Mouse (Mus musculus): ENCODE data around the gene Txndc12. TPM values are rescaled to one million over a fixed set of nuclear protein-coding genes. Genes with fewer than 3 reads are reported as not detected.

Gene Txndc12
- 10 to 100 TPM; 30.0 to 32.4 TPM for total RNA-seq (2021)

- intact Hi-C loops (cut with DNase I): loop anchor here (1.0 kb wide), 1 partner anchor 13 kb away; the partner anchor contains the start of gene Kti12
- DNase-seq: peak; percentile 84 to 87
Measured at GRCm38 (mm10) chr4:108834115-108834970, at the start of gene Txndc12. Gene Txndc12 (plus strand): TSS chr4:108834601.

GRCm38 (mm10) chr4:108789258-108789936 lies 45.0 kb upstream of the Txndc12 start:
- intact Hi-C loops (cut with DNase I): no loop called here
- no peak for DNase-seq

DNA sequence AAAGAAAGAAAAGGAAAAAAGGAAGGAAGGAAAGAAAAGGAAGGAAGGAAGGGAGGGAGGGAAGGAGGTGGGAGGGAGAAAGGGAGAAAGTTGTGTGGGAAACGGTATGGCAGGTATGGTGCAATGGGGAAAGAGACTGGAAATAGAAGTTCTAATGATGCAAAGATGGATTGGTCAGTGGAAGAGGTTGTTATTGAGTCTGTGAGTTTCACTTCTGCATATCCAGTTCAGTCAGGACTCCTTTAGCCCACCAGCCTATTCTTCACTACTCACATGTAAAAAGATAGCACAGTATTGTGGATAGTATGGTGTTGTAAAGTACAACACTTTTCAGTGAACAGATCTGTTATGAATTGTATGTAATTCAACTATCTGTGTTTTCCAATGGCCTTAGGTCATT lies 43.9 kb upstream of the Txndc12 start:
- intact Hi-C loops (cut with DNase I): no loop called here
- no peak for DNase-seq

DNA sequence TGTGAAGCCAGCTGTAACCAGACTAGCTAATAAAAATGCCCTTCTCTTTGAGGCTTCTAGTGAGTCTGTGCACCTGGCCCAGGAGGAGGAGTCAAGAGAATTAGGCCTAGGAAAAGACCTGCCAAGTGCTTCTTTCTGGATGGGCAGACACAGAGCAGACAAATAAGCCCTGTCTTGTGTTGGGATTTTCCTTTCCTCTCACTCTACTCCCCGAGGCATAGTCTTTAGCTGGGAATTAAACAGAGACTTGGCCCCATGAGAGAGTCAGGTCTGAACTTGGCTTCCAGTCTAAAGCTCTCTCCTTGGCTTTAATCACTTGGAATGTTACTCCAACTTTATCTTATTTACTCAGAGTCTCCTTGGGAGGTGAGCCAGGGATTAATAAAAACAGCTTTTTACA lies 40.5 kb upstream of the Txndc12 start:
- DNase-seq: no peak
- intact Hi-C loops (cut with DNase I): no loop called here

DNA sequence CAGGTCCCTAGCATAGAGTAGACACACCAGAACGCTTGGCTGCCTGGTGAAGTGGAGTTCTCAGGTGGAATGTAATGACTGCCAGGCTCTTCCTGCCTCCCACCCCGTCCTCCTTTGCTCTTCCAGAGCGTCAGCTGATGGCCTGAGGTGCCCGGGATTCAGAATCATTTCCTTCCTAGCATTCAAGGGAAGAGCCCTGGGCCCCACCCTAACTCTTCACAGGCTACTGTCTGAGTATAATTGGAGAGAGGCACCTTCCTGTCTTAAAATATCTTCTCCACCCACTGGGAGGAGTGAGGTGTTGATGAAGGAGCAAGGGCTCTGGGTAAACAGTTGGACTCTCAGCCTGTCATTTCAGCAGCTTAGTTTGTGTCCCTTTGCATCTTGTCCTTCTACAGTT lies 37.7 kb upstream of the Txndc12 start:
- intact Hi-C loops (cut with DNase I): no loop called here
- no peak for DNase-seq

GRCm38 (mm10) chr4:108798083-108798830 lies 36.1 kb upstream of the Txndc12 start:
- peak; percentile 73 to 82 for DNase-seq
- intact Hi-C loops (cut with DNase I): no loop called here

DNA sequence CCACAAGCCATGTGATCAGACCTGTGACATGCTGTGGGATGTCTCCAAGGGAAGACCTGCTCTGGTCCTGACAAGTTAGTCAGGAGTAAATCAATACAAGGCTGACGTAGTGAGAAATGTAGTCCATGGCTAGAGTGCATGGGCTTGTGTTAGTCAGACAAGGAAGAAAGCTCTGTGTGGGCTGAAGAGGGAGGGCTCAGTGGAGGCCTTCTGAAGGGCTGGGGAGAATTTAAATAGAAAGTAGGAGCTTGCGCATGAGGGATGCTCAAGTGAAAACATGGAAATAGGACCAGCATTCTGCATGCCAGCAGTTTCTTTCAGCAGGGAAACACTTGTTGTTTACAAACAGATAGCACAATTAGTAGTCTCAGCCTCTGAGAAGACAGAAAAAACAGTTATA lies 30.9 kb upstream of the Txndc12 start:
- no peak for DNase-seq

GRCm38 (mm10) chr4:108811142-108811541 lies 23.3 kb upstream of the Txndc12 start:
- DNase-seq: no peak
- intact Hi-C loops (cut with DNase I): no loop called here

More for the DNA sequence above, 30.9 kb upstream of the Txndc12 start:
- intact Hi-C loops (cut with DNase I): no loop called here

GRCm38 (mm10) chr4:108811550-108811949 lies 22.9 kb upstream of the Txndc12 start:
- DNase-seq: no peak
- intact Hi-C loops (cut with DNase I): no loop called here

DNA sequence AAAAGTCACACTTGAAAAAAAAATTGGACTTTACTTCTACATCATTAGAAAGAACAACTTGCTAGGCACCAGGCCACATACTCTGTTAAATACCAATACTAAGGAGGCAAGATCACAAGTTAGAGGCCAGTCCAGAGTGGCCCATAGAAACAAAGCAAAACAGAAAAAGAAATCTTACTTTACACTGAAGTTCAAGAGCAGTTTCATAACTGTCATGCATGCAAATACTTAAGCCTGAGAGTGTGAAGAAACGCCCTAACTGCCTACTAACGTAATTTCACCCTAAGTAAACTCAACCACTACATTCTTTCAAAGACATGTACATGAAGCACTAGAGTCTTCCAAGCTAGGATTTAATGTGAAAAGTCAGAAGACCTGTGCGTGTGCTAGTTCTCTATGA lies 8.7 kb upstream of the Txndc12 start:
- intact Hi-C loops (cut with DNase I): no loop called here

DNA sequence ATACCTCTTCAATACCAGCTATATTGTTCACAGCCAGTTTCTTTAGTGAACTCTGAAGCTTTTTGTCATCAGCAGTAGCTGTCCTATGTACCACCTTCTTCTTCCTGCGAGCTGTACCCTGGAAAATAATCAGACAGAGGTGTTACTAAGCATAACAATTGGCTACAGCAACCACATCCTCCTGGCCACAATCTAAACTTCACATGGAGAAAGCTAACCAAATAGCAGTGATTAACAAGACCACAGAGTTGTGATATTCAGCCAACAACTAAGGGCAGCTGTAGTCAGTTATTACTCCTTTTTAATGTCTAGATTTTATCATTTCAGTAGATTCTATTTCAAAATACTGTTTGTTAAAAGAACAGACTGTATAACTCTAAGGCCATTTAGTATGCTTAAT lies 8.3 kb upstream of the Txndc12 start:
- DNase-seq: no peak
- intact Hi-C loops (cut with DNase I): no loop called here

More for the DNA sequence above, 8.7 kb upstream of the Txndc12 start:
- no peak for DNase-seq

DNA sequence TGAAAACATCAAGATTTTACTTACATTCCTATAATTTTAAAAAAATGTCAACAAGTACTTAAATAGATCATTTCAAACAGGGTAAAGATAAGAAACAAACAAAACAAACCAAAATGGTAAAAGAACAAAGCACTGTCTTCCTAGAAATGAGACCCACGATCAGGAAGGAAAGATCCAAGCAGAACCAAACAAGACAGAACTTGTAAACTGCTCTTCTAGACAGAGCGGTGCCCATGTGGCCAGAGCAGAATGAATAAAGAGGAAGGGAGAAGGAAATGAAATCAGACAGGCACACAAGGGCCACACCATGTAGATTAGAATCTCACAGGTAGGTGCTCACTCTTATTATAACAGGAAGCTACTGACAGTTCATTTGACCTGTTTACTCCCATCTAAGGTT lies 7.8 kb upstream of the Txndc12 start:
- intact Hi-C loops (cut with DNase I): no loop called here

GRCm38 (mm10) chr4:108830698-108831097 lies 3.7 kb upstream of the Txndc12 start:
- DNase-seq: no peak
- intact Hi-C loops (cut with DNase I): loop anchor here (2.0 kb wide), 1 partner anchor 450 kb away; the partner anchor contains the start of gene Eps15

More for the DNA sequence above, 7.8 kb upstream of the Txndc12 start:
- DNase-seq: no peak

- intact Hi-C loops (cut with DNase I): loop anchor here (2.0 kb wide), 1 partner anchor 52 kb away; the partner anchor contains the start of gene Zfyve9
- DNase-seq: peak; percentile 84 to 89
Measured at GRCm38 (mm10) chr4:108832916-108833827, 1.2 kb upstream of the Txndc12 start, which contains the start of gene Btf3l4. Gene Btf3l4 (minus strand): TSS chr4:108833614.

- DNase-seq: no peak
- intact Hi-C loops (cut with DNase I): loop anchor here (1.0 to 2.0 kb wide), 2 partner anchors 14 to 53 kb away; partner anchors contain the start of genes Kti12 and Zfyve9
Measured at GRCm38 (mm10) chr4:108833828-108834114, 630 bp upstream of the Txndc12 start.

DNA sequence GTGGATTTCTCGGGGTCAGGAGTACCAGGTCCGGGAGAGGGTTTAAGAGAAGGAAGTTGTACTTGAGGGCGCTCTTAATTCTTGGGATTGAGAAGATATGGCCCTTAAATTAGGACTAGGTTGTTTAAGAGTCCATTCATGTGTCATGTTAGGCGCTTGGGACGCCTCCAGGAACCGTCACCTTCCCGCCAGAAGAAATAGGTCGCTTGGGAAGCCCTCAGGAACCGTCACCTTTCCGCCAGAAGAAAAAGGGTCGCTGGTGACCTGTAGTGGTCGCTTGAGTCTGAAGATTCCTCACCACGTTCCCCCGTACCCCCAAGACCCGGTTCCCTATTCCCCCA lies 540 bp downstream of the Txndc12 start:
- intact Hi-C loops (cut with DNase I): loop anchor here (1.0 to 5.0 kb wide), 2 partner anchors 12 to 832 kb away; partner anchors contain the start of genes Cdkn2c and Kti12
- DNase-seq: no peak

DNA sequence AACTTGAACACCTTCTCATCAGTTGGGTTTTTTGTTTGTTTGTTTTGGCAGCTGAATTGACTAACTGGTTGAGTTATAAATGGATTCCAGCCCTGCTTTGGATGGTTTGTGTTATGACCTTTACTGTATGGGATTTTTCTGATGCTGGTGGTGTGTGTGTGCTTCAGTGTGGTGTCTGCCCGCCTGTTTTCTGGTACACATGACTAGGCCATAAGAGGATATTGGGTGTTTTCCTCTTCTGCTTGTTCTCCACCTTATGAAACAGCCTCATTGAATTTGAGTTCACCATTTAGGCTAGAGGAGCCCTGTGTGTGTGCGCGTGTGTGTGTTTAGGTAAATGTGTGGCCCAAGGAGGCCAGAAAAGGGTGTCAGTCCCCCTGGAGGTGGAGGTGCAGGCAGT lies 1.1 kb downstream of the Txndc12 start:
- DNase-seq: no peak
- intact Hi-C loops (cut with DNase I): loop anchor here (5.0 kb wide), 1 partner anchor 832 kb away; the partner anchor contains the start of gene Cdkn2c

DNA sequence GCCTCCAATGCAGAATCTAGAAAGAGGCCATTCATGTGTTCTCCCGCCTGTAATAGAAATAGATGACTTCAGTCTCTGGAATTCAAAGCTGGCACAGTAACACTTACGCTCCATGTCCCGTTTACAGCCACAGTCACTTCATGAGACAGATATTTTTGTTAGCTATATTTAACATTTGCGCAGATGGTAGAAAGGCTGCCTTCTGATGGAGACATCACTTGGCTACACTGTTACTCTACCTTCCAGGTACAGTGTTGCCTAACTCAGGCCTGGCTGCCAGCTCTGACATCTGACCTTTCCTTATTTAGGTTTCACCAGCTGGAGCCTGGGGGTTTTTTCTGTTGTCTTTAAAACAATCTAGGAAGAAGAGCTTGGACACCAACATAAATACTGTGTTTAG lies 3.6 kb downstream of the Txndc12 start:
- no peak for DNase-seq

DNA sequence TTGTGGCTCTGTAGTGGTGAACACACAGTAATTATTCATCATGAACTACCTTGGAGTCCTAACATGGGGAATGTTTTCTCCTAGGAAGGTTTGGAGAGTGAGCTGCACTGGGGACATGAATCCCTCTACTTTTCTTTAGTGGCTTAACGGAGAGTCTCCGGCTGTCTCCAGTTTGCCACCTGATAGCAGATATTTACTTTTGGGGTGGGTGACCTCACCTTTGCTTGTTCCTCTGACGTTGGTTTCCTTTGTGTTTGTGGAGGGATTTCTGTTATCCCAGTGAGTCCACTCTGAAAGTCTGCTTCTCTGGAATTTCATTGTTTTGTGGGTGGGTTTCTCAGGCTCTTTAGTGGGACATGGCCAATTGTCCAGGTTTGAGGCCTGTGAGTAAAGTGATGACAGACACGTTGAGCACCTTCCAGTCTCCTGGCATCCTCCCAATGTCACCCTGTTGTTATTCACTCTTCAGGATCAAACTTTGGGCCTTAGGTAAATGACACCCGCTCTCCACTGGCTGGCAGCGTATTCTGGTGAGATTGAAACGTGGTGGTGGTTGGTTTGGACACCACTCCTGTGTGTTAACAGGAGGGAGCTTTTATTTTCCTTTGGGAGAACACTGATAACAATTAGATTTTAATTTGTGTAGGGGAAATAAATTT lies 7.6 kb downstream of the Txndc12 start:
- no peak for DNase-seq
- intact Hi-C loops (cut with DNase I): no loop called here

More for the DNA sequence above, 3.6 kb downstream of the Txndc12 start:
- intact Hi-C loops (cut with DNase I): loop anchor here (5.0 kb wide), 1 partner anchor 829 kb away; the partner anchor contains the start of gene Cdkn2c

Measured in heart, postnatal 36 days (tissue).